Mouse (Mus musculus) urinary bladder, postnatal 14 days (tissue): ENCODE measurements around the gene D2hgdh.

Experiments used
- DNase-seq: peaks from one replicate; pipeline ENCODE4 v3.0.0; 2021; ENCODE audit warnings: low spot score

D2hgdh gene

DNA sequence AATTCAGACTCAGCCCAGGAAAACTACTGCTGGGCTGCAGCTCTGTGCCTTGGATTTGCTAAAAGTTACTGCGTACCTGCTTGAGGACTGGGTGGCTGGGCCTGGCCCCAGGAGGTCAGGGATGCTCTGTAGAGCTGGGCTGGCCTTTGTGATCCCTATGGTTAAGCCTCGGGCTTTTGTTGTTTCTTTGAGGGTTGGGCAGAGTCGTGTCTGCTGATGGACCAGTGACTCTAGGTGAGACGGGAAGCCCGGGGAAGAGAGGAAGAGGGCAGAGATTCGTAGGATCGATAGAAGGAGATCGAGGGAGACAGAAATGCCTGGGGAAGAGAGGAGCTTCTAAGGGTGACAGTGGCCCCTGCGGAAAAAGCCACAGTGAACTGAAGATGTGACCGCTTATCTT lies at the start of gene D2hgdh:
Gene D2hgdh (plus strand): TSS at position 301 of the 400 bp plus-strand sequence.
- no peak for DNase-seq

DNA sequence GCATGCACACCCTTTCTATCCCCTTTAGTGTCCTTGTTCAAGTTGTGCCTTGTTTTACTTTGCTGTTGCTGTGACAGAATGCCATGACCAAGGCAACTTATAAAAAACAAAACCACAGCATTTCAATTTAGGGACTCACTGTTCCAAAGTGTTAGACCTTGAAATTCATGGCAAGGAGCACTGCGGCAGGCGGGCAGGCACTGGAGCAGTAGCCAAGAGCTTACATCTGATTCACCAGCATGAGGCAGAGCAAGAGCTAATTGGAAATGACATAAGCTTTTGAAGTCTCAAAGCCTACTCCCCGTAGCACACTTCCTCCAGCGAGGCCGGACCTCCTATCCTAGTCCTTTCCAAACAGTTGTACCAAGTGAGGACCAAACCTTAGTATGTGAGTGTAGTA lies 48.0 kb upstream of the D2hgdh start:
- DNase-seq, result no peak

- DNase-seq, result no peak
Observed at GRCm38 (mm10) chr1:93786912-93787311, 37.8 kb upstream of the D2hgdh start.

DNA sequence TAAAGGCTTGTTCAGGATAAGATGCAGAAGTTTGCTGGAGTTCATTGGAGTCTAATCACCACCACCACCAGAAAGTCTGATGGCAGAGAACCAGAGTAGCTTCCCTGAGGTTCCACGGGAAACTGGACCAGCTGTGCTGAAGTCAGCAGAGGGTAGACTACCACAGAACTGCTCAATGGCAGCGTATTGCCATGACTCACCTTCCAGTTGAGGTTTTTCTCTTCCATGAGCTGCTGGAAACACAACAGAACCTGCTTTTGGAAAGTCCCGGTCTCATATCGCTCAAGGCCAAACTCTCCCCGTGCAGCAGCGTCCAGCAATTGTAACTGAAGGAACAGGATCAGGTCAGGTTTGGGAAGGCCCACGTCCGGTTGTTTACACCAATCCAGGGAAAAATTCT lies 30.2 kb upstream of the D2hgdh start:
- DNase-seq, result no peak

DNA sequence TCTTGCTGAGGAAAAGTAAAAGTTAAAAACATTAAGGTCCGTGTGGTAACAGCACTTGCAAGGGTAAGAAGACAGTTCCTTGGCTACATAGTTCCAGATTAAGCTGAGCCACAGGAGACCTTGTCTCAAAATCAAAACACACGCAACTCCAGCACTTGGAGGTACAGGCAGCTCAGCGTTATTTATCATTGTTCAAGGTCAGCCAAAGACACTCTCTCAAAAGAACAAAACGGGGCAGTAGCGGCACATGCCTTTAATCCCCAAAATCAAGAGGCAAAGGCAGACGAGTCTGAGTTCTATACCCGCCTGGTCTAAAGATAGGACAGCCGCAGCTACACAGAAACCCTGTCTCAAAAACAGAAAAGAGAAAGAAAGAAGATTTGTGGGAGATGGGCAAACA lies 28.8 kb upstream of the D2hgdh start:
- DNase-seq, result no peak

DNA sequence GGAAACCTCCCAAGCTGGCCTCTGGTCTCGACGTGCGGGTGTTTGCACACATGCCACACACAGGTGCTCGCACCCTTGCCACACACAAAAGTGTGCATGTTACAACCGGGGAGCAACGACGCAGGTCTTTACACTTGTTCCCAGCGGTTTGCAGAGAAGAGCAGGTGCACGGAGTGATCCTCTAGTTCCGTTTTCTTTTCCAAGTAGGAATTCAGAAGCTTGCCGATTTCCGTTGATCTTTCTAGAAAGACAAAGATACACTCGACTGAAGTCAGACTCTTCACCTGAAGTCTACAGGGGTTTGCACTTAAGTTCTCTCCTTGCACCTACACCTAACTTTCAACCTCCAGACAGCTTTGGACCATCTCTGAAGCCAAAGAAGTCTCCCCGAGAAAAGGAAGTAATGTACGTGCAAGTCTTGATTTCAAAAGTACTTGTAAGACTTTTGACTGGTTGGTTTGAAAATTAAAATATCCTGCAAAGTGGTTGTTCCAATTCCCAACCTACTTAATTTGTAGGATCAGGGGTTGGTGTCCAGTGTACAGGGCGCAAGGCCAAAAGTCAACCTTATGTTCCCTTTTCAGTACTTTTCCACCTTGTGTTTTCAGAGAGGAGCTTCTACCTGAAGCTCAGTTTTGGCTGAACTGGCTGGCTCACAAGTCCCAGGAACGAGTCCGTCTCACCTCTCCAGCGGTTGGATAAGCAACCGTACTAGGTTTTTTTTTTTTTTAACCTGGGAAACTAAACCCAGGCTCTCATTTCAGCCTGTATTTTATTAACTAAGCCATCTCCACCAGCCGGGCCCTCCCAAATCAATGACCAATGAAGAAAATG lies 23.8 kb upstream of the D2hgdh start:
- DNase-seq, result no peak

GRCm38 (mm10) chr1:93801741-93802238 lies 22.9 kb upstream of the D2hgdh start, which contains the start of gene Dtymk:
Dtymk (minus strand) TSS chr1:93801934.
- DNase-seq, result peak; percentile 93

DNA sequence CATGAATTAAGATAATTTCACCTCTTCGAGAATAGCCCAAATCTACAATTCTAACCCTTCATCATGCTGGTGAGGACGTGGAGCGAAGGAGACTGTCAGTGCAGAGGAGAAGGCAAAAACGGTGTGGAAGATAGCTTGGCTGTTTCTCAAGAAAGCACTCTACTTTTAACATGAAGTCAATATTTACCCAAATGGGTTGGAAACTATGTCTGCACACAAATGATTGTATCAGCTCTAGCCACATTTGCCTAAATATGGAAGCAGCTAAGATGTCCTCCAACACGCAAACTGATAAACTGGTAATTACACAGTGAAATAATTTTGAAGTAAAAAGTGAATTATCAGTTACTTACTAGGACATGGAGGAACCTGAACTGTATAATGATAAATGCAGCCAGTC lies 21.9 kb upstream of the D2hgdh start:
- DNase-seq, result no peak

GRCm38 (mm10) chr1:93803556-93804507 lies 20.9 kb upstream of the D2hgdh start, which contains the start of gene Ing5:
Ing5 (plus strand) TSS chr1:93803965.
- peak; percentile 100 for DNase-seq

- DNase-seq, result no peak
Observed at GRCm38 (mm10) chr1:93804818-93805217, 19.9 kb upstream of the D2hgdh start.

GRCm38 (mm10) chr1:93805221-93805951 lies 19.3 kb upstream of the D2hgdh start:
- DNase-seq, result no peak

- DNase-seq, result no peak
Observed at GRCm38 (mm10) chr1:93808871-93809270, 15.8 kb upstream of the D2hgdh start.

GRCm38 (mm10) chr1:93810011-93810410 lies 14.7 kb upstream of the D2hgdh start:
- DNase-seq, result no peak

GRCm38 (mm10) chr1:93811495-93812039 lies 13.1 kb upstream of the D2hgdh start:
- DNase-seq, result no peak

DNA sequence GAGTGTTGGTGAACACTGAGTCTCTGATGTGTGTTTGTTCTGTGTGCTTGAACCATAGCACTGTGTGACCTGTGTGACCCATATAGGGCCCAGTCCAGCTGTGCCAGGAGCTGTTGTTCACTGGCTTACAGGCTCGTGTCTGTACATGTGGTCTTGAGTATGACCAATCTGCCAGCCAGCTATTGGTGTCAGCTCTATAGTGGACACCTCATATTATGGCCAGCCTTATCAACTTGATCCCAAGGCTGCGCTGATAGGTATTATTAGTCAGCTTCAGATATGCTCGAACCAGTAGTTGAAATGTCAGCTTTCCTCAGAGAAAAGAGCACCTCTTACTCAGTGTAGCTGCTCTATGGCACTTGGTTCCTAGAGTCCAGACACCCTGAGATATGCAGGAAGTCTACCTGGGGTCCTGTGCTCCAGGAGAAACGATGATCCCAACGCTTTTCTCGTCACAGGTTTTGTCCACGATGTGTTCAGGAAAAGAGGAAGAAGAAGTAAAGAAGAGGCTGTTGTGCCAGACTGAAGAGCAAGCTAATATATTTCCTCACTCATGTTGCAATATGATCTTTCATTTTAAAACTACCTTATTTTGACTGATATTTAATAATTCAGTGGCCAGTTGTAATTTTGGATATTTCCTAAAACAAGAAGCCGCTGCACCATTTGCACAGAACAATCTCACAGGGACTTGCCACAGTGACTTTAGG lies 6.7 kb upstream of the D2hgdh start:
- DNase-seq, result no peak

- DNase-seq, result no peak
Observed at GRCm38 (mm10) chr1:93818722-93819121, 6.0 kb upstream of the D2hgdh start.

- no peak for DNase-seq
Observed at GRCm38 (mm10) chr1:93823796-93824495, 763 bp upstream of the D2hgdh start.

- DNase-seq, result peak; percentile 94
Observed at GRCm38 (mm10) chr1:93825105-93825674, 481 bp downstream of the D2hgdh start.

- no peak for DNase-seq
Observed at GRCm38 (mm10) chr1:93825771-93826539, 1.2 kb downstream of the D2hgdh start.
